Mouse (Mus musculus): ENCODE results near the gene Rnf38. TPM values are rescaled to one million over a fixed set of nuclear protein-coding genes. Genes with fewer than 3 reads are reported as not detected.

The Rnf38 gene
- polyA plus RNA-seq, 1 experiment from 2014 or later, result 41.7 TPM

DNA sequence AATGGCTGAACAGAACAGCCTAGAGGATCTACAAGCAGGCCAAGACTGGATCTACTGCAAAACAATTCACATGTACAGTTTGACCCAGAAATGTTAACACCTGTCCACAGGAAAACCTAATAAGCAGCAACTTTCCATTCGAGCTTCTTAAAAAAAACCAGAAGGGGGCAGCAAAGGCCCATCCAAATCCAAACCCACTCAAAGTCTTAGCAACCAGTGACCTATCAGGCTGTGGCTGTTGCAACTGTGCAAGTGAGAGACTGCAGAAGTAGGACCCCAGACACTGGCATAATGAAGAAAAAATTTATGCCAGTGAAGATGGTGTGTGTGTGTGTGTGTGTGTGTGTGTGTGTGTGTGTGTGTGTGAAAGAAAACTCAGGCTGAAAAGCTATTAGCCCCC, 60.4 kb downstream of the Rnf38 start:
- Histone ChIP-seq H3K4me2 (ENCODE audit: low read length) (no peak overlapping the region), H3K4me1 (replicated peaks; ENCODE audit: control insufficient read depth, insufficient read depth, low read length) (no peaks in the 10 kb centered on the region; the same call in 1 of the 2 replicates), H3K27me3 (replicated peaks; ENCODE audit: control insufficient read depth, insufficient read depth, low read length) (no peaks in the 10 kb centered on the region), H3K9me3 (ENCODE audit: control insufficient read depth, low read length) (no peaks in the 10 kb centered on the region), H3K9ac (replicated peaks; ENCODE audit: low read depth, low read length) (no peak overlapping the region), H3K4me3 (replicated peaks; ENCODE audit: low read length) (no peak overlapping the region), H3K27ac (ENCODE audit: low read length) (no peak overlapping the region), H3K36me3 (ENCODE audit: control insufficient read depth, insufficient read depth) (no peaks in the 10 kb centered on the region)
- no peak; the same call in 1 of the 2 replicates for ATAC-seq
- WGBS, result 0% methylated on average over 1 of the region's 1 CpGs

GRCm38 (mm10) chr4:44172676-44173075, 60.9 kb downstream of the Rnf38 start:
- Histone ChIP-seq H3K9ac (replicated peaks; ENCODE audit: low read depth, low read length) (no peak overlapping the region), H3K9me3 (ENCODE audit: control insufficient read depth, low read length) (no peaks in the 10 kb centered on the region), H3K4me1 (replicated peaks; ENCODE audit: control insufficient read depth, insufficient read depth, low read length) (no peaks in the 10 kb centered on the region; the same call in 1 of the 2 replicates), H3K4me3 (replicated peaks; ENCODE audit: low read length) (no peak overlapping the region), H3K27ac (ENCODE audit: low read length) (no peak overlapping the region), H3K27me3 (replicated peaks; ENCODE audit: control insufficient read depth, insufficient read depth, low read length) (no peaks in the 10 kb centered on the region), H3K4me2 (ENCODE audit: low read length) (no peak overlapping the region), H3K36me3 (ENCODE audit: control insufficient read depth, insufficient read depth) (no peaks in the 10 kb centered on the region)
- 42% methylated on average over 5 of the region's 5 CpGs for WGBS
- no peak for ATAC-seq

DNA sequence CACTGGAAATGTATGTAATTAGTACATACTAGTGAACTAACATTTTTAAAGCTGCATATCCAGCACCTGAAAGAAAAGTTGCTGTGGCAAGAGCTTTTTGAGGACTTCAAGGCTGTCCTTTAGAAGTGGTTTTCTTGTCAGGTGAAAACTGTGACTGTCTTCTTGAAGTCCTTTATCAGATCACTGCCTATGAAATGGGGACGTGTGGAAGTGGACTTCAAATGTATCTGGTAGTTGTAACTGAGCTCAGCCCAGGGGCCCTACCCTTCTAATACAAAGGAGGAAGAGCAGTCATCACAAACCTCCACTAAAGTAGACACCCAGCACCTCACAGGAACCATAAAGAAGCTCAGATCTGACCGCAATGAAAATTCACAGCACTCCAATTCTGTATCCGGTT, 63.7 kb downstream of the Rnf38 start:
- no peak for ATAC-seq
- H3K36me3 ChIP-seq (ENCODE audit: control insufficient read depth, insufficient read depth), result no peaks in the 10 kb centered on the region
- no peak overlapping the region for H3K4me2 ChIP-seq (ENCODE audit: low read length)
- peaks cover 9% of the 10 kb centered on the region for H3K4me1 ChIP-seq (replicated peaks; ENCODE audit: control insufficient read depth, insufficient read depth, low read length)
- WGBS, result 86% methylated on average over 3 of the region's 3 CpGs
- no peak overlapping the region for H3K4me3 ChIP-seq (replicated peaks; ENCODE audit: low read length)
- no peaks in the 10 kb centered on the region for H3K9me3 ChIP-seq (ENCODE audit: control insufficient read depth, low read length)
- H3K27ac ChIP-seq (ENCODE audit: low read length), result no peak overlapping the region
- no peaks in the 10 kb centered on the region for H3K27me3 ChIP-seq (replicated peaks; ENCODE audit: control insufficient read depth, insufficient read depth, low read length)
- H3K9ac ChIP-seq (replicated peaks; ENCODE audit: low read depth, low read length), result no peak overlapping the region

DNA sequence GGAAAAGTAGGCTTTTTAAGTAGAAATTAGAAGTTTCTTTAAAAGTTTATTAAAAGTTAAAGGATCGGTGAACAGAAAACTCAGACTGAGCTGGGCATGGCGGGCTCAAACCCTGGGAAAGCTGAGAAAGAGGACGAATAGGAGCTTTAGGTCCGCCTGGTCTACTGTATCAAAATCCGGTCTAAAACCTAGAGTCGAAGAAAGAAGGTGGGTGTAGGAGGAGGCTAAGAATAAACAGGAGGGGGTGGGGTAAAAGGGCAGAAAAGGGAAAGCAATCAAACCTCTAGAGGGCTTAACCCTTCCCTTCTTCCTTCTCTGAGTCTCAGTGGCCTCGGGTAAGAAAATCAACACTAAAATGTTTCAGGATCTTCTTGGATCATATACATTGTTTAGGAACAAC, 64.8 kb downstream of the Rnf38 start:
- Histone ChIP-seq H3K9me3 (ENCODE audit: control insufficient read depth, low read length) (no peaks in the 10 kb centered on the region), H3K4me3 (replicated peaks; ENCODE audit: low read length) (no peak overlapping the region), H3K27me3 (replicated peaks; ENCODE audit: control insufficient read depth, insufficient read depth, low read length) (no peaks in the 10 kb centered on the region), H3K36me3 (ENCODE audit: control insufficient read depth, insufficient read depth) (no peaks in the 10 kb centered on the region), H3K4me2 (ENCODE audit: low read length) (peak overlapping the region; percentile 66; the same call in 1 of the 2 replicates), H3K9ac (replicated peaks; ENCODE audit: low read depth, low read length) (no peak overlapping the region), H3K4me1 (replicated peaks; ENCODE audit: control insufficient read depth, insufficient read depth, low read length) (peaks cover 16% of the 10 kb centered on the region), H3K27ac (ENCODE audit: low read length) (no peak overlapping the region)
- no peak for ATAC-seq
- WGBS, result 5% methylated on average over 7 of the region's 7 CpGs

- no peaks in the 10 kb centered on the region for H3K9me3 ChIP-seq (ENCODE audit: control insufficient read depth, low read length)
- H3K27ac ChIP-seq (ENCODE audit: low read length), result peak overlapping the region; percentile 75
- H3K4me1 ChIP-seq (replicated peaks; ENCODE audit: control insufficient read depth, insufficient read depth, low read length), result peaks cover 20% of the 10 kb centered on the region
- peak overlapping the region; percentile 66 for H3K4me2 ChIP-seq (ENCODE audit: low read length)
- H3K9ac ChIP-seq (replicated peaks; ENCODE audit: low read depth, low read length), result peak overlapping the region; percentile 51
- ATAC-seq, result peak; percentile 87
- under 1% methylated on average over 23 of the region's 34 CpGs for WGBS
- H3K4me3 ChIP-seq (replicated peaks; ENCODE audit: low read length), result peak overlapping the region; percentile 58
- H3K27me3 ChIP-seq (replicated peaks; ENCODE audit: control insufficient read depth, insufficient read depth, low read length), result no peaks in the 10 kb centered on the region
- H3K36me3 ChIP-seq (ENCODE audit: control insufficient read depth, insufficient read depth), result no peaks in the 10 kb centered on the region
These were observed 65.3 kb downstream of the Rnf38 start for GRCm38 (mm10) chr4:44168231-44168647.

DNA sequence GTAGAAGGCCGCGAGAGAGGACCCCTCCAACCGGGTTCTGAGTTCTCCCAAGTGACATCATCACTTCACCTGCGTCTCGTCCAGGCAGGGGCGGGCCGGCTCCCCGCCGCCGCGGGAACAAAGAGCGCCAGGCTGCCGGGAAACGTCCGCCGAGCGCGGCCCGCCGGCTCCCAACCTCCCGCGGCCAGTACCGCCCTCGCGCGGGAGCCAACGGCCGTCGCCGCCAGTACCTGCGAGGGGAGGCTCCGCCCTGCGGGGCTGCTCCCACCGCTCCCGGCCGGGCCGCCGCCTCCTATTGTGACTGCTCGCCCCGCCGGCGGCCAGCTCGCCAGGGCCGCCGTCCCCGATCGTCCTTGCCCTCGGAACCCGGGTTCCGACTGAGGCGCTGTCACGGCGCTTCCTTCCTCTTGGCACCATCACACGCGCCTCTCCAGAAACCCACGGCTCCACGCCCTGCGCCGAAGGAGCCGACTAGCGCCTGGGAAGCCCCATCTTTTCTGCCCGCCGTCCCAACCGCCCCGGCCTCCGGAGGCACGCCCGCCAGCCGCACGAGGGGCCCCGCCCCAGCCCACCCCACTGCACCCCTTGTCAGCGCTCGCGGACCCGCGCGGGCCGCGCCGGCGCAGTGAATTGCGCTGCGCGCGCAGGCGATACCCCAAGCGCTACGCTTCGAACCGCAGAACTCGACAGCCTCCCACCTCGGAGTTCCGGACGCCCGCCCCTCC, 66.0 kb downstream of the Rnf38 start:
- WGBS, result 0% methylated on average over 70 of the region's 95 CpGs
- H3K4me1 ChIP-seq (replicated peaks; ENCODE audit: control insufficient read depth, insufficient read depth, low read length), result peaks cover 26% of the 10 kb centered on the region
- ATAC-seq, result peak; percentile 90
- peak overlapping the region; percentile 99 for H3K27ac ChIP-seq (ENCODE audit: low read length)
- no peaks in the 10 kb centered on the region for H3K36me3 ChIP-seq (ENCODE audit: control insufficient read depth, insufficient read depth)
- H3K4me2 ChIP-seq (ENCODE audit: low read length), result peak overlapping the region; percentile 87
- peak overlapping the region; percentile 97 for H3K9ac ChIP-seq (replicated peaks; ENCODE audit: low read depth, low read length)
- no peaks in the 10 kb centered on the region for H3K9me3 ChIP-seq (ENCODE audit: control insufficient read depth, low read length)
- peak overlapping the region; percentile 93 for H3K4me3 ChIP-seq (replicated peaks; ENCODE audit: low read length)
- no peaks in the 10 kb centered on the region for H3K27me3 ChIP-seq (replicated peaks; ENCODE audit: control insufficient read depth, insufficient read depth, low read length)

DNA sequence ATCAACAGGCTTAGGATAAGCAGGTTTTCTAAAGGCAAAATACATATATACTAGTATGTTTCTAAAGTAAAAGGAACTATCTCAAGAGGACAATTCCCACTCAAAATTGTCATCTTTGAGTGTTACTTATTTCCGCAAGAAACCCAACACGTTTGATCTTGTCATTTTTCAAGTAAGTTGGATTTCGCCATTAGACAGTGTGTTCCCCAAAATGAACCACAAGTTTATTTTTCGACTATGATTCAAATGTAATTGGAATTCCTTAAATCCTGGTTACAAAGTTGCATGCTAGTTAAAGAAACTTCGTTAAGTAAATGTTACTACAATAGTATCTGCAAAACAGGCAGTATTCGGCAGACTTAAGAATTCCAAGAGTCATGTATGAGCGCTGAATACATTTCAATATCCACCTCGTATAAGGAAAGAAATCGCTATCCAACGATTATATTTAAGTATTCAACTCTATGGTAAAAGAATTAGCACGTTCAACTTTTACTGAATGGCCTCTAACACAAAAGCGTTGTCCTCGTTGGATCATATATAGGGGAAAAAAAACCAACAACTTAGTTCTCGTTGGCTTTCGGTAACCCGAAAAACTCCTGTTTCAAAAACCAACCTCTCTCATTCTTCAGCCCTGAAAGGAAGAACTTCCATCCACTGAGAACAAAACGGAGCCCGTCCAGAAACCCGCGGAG, 66.7 kb downstream of the Rnf38 start:
- no peak for ATAC-seq
- Histone ChIP-seq H3K4me2 (ENCODE audit: low read length) (peak overlapping the region; percentile 87), H3K4me1 (replicated peaks; ENCODE audit: control insufficient read depth, insufficient read depth, low read length) (peaks cover 30% of the 10 kb centered on the region), H3K9ac (replicated peaks; ENCODE audit: low read depth, low read length) (peak overlapping the region; percentile 97), H3K9me3 (ENCODE audit: control insufficient read depth, low read length) (no peaks in the 10 kb centered on the region), H3K27ac (ENCODE audit: low read length) (peak overlapping the region; percentile 99), H3K27me3 (replicated peaks; ENCODE audit: control insufficient read depth, insufficient read depth, low read length) (no peaks in the 10 kb centered on the region), H3K4me3 (replicated peaks; ENCODE audit: low read length) (peak overlapping the region; percentile 93), H3K36me3 (ENCODE audit: control insufficient read depth, insufficient read depth) (no peaks in the 10 kb centered on the region)
- WGBS, result 3% methylated on average over 20 of the region's 20 CpGs

GRCm38 (mm10) chr4:44164621-44165020, 69.0 kb downstream of the Rnf38 start:
- no peak for ATAC-seq
- Histone ChIP-seq H3K36me3 (ENCODE audit: control insufficient read depth, insufficient read depth) (no peaks in the 10 kb centered on the region), H3K4me1 (replicated peaks; ENCODE audit: control insufficient read depth, insufficient read depth, low read length) (peaks cover 38% of the 10 kb centered on the region), H3K27ac (ENCODE audit: low read length) (no peak overlapping the region), H3K4me2 (ENCODE audit: low read length) (peak overlapping the region; percentile 87), H3K27me3 (replicated peaks; ENCODE audit: control insufficient read depth, insufficient read depth, low read length) (no peaks in the 10 kb centered on the region), H3K9me3 (ENCODE audit: control insufficient read depth, low read length) (no peaks in the 10 kb centered on the region), H3K4me3 (replicated peaks; ENCODE audit: low read length) (0 out of 2 replicates have a peak overlapping the region, but pooled peaks have one; percentile 17), H3K9ac (replicated peaks; ENCODE audit: low read depth, low read length) (no peak overlapping the region)
- 78% methylated on average over 5 of the region's 5 CpGs for WGBS

DNA sequence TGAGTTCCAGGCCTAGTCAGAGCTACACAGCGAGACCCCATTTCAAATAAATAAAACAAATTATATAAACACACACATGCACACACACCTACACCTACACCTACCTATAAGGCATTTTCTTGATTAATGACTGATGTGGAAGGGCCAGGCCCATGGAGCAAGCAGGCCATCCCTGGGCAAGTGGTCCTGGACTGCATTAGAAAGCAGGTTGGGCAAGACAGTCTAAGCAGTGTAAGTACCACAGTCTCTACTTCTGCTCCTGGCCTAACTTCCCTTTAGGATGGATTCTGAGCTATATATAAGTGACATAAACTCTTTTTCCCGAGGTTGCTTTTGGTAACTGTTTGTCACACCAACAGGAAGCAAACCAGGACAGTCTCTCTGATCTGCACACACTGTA, 70.6 kb downstream of the Rnf38 start:
- Histone ChIP-seq H3K9ac (replicated peaks; ENCODE audit: low read depth, low read length) (no peak overlapping the region), H3K4me3 (replicated peaks; ENCODE audit: low read length) (no peak overlapping the region), H3K27ac (ENCODE audit: low read length) (no peak overlapping the region), H3K4me1 (replicated peaks; ENCODE audit: control insufficient read depth, insufficient read depth, low read length) (peaks cover 38% of the 10 kb centered on the region), H3K4me2 (ENCODE audit: low read length) (0 out of 2 replicates have a peak overlapping the region, but pooled peaks have one; percentile 4), H3K27me3 (replicated peaks; ENCODE audit: control insufficient read depth, insufficient read depth, low read length) (no peaks in the 10 kb centered on the region), H3K36me3 (ENCODE audit: control insufficient read depth, insufficient read depth) (no peaks in the 10 kb centered on the region), H3K9me3 (ENCODE audit: control insufficient read depth, low read length) (no peaks in the 10 kb centered on the region)
- no peak for ATAC-seq
- 81% methylated on average over 2 of the region's 2 CpGs for WGBS

Data from forebrain, embryonic 16.5 days (tissue).